Mouse (Mus musculus): ENCODE results near the gene Khsrp. TPM values are rescaled to one million over a fixed set of nuclear protein-coding genes. Genes with fewer than 3 reads are reported as not detected.

Gene Khsrp
- polyA plus RNA-seq, 1 experiment from 2014 or later = 44.9 TPM

DNA sequence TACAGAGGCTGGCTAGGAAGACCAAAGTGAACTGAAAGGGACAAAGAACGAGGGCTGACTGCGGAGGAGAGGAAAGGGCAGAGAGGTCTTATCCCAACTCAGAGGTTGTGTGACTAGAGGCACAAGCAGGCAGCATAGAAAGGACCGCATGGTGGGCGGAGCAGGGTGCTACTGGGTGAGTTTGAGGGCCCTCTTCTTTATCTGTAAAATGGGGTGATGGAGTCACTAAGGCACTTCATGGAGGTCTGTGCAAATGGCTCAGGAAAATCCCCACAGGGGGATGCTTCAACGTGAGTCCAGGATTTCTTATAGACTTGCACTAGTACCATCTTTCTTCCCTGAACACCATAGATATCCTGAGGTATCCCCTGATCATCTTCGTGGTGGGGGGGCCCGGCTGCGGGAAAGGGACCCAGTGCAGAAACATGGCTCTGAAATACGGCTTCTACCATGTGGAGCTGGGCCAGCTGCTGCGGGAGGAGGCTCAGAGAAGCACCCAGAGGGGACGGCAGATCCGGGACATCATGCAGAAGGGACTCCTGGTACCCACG is 19.0 kb downstream of the Khsrp start:
- peaks cover 3% of the 10 kb centered on the region for H3K36me3 ChIP-seq (ENCODE audit: control insufficient read depth, insufficient read depth, low read length)
- peak overlapping the region; percentile 84 for H3K9ac ChIP-seq (ENCODE audit: low read length)
- peak overlapping the region; percentile 92 for H3K4me2 ChIP-seq
- no peak for DNase-seq (ENCODE audit: low spot score, missing footprints)
- H3K9me3 ChIP-seq (ENCODE audit: control insufficient read depth, low read length) = no peaks in the 10 kb centered on the region
- 0 out of 2 replicates have a peak, but pooled peaks have one; percentile 1 for ATAC-seq (ENCODE audit: low FRiP score)
- peak overlapping the region; percentile 50 for H3K4me3 ChIP-seq (ENCODE audit: low read depth, low read length)
- no peaks in the 10 kb centered on the region for H3K27me3 ChIP-seq (ENCODE audit: control insufficient read depth, insufficient read depth, low read length)
- WGBS = 70% methylated on average over 13 of the region's 13 CpGs
- H3K4me1 ChIP-seq (ENCODE audit: control insufficient read depth, insufficient read depth, low read length) = peaks cover 15% of the 10 kb centered on the region
- peak overlapping the region; percentile 82; the same call in 1 of the 2 replicates for H3K27ac ChIP-seq (ENCODE audit: low read depth, low read length)

DNA sequence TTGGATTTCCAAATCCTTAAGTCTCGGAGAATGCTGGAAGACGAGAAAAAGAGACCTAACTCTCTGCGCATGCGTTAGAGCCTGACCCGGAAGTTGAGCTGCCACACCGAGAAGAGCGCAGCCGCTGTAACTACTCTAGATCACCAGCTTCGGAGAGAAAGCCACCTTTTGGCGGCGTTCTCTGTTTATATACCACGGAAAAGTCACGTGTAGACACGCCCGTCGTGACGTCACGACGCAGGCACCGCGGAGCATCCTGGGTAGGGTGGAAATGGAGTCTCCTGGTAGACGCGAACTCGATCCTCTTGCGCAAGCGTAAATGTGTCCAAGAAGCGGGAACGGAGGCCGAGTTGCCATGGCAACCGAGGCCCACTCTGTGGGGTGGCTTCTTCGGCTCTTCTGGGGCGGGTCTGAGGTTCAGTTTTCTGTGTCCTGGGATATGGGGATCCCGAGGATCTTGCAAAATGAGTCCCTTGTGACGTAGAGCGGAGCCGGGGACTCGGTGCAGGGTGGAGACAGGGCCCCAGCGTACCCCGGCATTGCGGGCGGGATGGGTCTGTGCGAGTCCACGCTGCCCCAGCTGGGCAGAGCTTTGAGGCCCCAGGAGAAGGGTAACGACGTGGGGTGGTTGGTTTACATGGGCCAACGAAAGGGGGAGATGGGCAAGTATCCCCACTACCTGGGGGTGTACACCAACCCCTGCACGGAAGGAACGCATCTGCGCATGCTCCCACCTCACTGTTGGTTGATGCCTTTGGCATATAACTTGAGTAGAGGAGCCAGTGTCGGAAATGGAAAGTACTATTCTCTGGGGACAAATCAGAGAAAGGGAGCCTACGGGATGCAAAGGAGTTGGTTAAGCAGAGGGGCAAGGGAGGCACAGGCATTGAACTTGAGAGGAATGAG is 19.8 kb downstream of the Khsrp start, which contains the start of the genes Gtf2f1 and Gm17949:
Gene Gtf2f1 (minus strand): TSS at position 53 of the 906 bp plus-strand sequence.
Gene Gm17949 (plus strand): TSS at position 234 of the 906 bp plus-strand sequence.
- Histone ChIP-seq H3K9me3 (ENCODE audit: control insufficient read depth, low read length) (no peaks in the 10 kb centered on the region), H3K4me3 (ENCODE audit: low read depth, low read length) (peak within 1 kb of the TSS; percentile 50), H3K4me1 (ENCODE audit: control insufficient read depth, insufficient read depth, low read length) (peaks cover 15% of the 10 kb centered on the region), H3K4me2 (peak within 1 kb of the TSS; percentile 92), H3K9ac (ENCODE audit: low read length) (peak within 1 kb of the TSS; percentile 84), H3K27me3 (ENCODE audit: control insufficient read depth, insufficient read depth, low read length) (no peaks in the 10 kb centered on the region), H3K27ac (ENCODE audit: low read depth, low read length) (peak within 1 kb of the TSS; percentile 82), H3K36me3 (ENCODE audit: control insufficient read depth, insufficient read depth, low read length) (peaks cover 7% of the 10 kb centered on the region)
- DNase-seq (ENCODE audit: low spot score, missing footprints) = peak; percentile 100
- peak; percentile 93 for ATAC-seq (ENCODE audit: low FRiP score)
- WGBS = under 1% methylated on average over 51 of the region's 51 CpGs

DNA sequence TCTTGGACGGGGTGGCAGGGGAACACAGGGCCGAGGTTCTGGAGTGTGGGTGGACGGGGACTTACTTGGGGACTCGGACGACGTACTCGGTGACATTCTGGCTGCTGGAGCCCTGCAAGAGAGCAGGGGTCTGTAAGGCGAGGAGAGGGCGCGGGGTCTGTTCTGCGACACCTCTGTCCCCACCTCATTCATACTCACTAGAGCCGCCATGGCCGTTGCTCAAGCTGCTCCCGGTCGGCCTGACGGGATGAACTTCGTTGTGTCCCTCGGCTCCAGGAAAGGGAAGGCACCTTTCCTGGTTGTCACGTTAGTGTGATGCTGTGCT is 20.4 kb downstream of the Khsrp start:
- WGBS = 2% methylated on average over 19 of the region's 19 CpGs

DNA sequence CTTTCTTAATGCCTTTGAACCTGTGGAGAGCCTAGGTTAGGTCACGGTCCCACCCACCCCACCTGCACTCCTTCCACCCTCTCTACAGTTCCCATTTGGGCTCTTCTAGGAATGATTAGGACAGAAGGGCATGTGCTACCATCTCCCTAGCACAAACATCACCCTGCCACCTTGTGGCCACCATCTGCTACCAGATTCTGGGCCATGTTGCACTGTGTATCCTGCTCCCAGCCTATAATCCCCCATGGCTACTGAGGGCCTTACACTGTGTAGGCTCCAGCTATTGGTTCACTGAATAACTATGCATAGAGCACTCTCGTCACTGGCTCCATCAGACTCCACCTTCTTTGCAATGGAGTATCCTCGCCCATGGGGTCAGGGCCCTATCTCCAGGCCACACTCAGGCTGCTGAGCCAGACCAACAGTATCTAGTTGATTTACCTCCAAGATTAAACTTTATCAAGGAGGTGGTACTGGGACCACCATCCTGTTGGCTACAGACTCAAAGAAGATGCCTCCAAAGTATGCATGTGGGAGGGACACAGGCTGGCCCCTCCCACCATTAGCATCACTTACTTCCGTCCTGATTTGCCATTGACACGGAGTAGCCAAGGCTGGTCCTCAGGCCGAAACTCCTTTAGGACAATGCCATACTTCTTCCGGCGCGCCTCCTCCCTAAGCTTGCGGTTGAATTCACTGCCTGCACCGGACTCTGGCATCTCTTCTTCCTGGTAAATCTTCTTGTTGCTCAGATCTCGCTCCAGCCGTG is 24.0 kb downstream of the Khsrp start:
- no peak overlapping the region for H3K27ac ChIP-seq (ENCODE audit: low read depth, low read length)
- no peak overlapping the region for H3K4me3 ChIP-seq (ENCODE audit: low read depth, low read length)
- H3K9ac ChIP-seq (ENCODE audit: low read length) = no peak overlapping the region
- H3K4me1 ChIP-seq (ENCODE audit: control insufficient read depth, insufficient read depth, low read length) = peaks cover 15% of the 10 kb centered on the region
- no peak for DNase-seq (ENCODE audit: low spot score, missing footprints)
- no peak for ATAC-seq (ENCODE audit: low FRiP score)
- H3K4me2 ChIP-seq = no peak overlapping the region
- no peaks in the 10 kb centered on the region for H3K27me3 ChIP-seq (ENCODE audit: control insufficient read depth, insufficient read depth, low read length)
- H3K9me3 ChIP-seq (ENCODE audit: control insufficient read depth, low read length) = no peaks in the 10 kb centered on the region
- 94% methylated on average over 13 of the region's 13 CpGs for WGBS
- H3K36me3 ChIP-seq (ENCODE audit: control insufficient read depth, insufficient read depth, low read length) = peaks cover 23% of the 10 kb centered on the region

More for the DNA sequence above, 20.4 kb downstream of the Khsrp start:
- Histone ChIP-seq H3K36me3 (ENCODE audit: control insufficient read depth, insufficient read depth, low read length) (peaks cover 10% of the 10 kb centered on the region), H3K27me3 (ENCODE audit: control insufficient read depth, insufficient read depth, low read length) (no peaks in the 10 kb centered on the region), H3K9me3 (ENCODE audit: control insufficient read depth, low read length) (no peaks in the 10 kb centered on the region), H3K9ac (ENCODE audit: low read length) (peak overlapping the region; percentile 60), H3K4me1 (ENCODE audit: control insufficient read depth, insufficient read depth, low read length) (peaks cover 15% of the 10 kb centered on the region), H3K4me3 (ENCODE audit: low read depth, low read length) (peak overlapping the region; percentile 50), H3K27ac (ENCODE audit: low read depth, low read length) (no peak overlapping the region), H3K4me2 (peak overlapping the region; percentile 92)
- ATAC-seq (ENCODE audit: low FRiP score) (peak; percentile 67), DNase-seq (ENCODE audit: low spot score, missing footprints) (no peak)

DNA sequence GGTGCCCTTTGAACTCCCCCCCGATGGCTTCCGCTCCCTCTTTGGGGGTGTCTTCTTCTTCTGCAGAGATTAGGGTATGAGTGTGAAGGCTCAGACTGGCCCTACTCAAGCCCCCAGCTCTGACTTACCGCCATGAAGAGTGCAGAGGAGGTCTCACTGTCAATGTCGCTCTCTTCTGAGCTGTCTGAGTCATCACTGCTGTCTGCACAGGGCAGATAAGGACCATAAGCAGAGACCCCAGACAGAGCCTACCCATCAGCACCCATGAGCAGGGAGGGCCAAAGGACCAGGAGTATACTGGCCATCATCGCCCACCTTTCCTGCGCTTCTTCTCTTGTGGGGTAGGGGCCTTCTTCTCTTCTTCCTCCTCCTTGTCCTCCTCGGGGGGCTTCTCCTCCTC is 27.3 kb downstream of the Khsrp start:
- DNase-seq (ENCODE audit: low spot score, missing footprints) = no peak
- H3K27ac ChIP-seq (ENCODE audit: low read depth, low read length) = no peak overlapping the region
- ATAC-seq (ENCODE audit: low FRiP score) = no peak
- peaks cover 23% of the 10 kb centered on the region for H3K36me3 ChIP-seq (ENCODE audit: control insufficient read depth, insufficient read depth, low read length)
- H3K4me1 ChIP-seq (ENCODE audit: control insufficient read depth, insufficient read depth, low read length) = no peaks in the 10 kb centered on the region
- H3K9ac ChIP-seq (ENCODE audit: low read length) = no peak overlapping the region
- H3K9me3 ChIP-seq (ENCODE audit: control insufficient read depth, low read length) = no peaks in the 10 kb centered on the region
- no peaks in the 10 kb centered on the region for H3K27me3 ChIP-seq (ENCODE audit: control insufficient read depth, insufficient read depth, low read length)
- WGBS = 93% methylated on average over 7 of the region's 7 CpGs
- H3K4me3 ChIP-seq (ENCODE audit: low read depth, low read length) = no peak overlapping the region
- H3K4me2 ChIP-seq = no peak overlapping the region

DNA sequence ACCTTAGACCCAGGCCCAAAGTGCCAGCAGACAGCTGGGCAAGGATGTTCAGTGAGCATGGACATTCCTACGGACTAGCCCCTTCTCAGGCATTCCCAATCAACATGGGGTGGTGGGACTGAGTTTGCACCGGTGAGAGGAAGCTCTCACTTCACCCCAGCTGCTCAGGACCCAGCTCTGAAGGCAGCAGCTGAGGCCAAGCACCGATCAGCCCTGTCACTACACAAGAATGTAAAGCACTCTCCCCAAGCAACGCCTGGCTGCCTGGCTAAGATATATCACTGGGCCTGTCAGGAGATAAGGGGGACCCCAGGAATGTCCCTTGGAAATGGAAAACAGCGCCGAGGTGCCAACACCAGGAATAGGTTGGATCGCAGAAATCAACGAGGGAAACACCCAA is 30.1 kb downstream of the Khsrp start:
- 76% methylated on average over 8 of the region's 8 CpGs for WGBS
- no peak for DNase-seq (ENCODE audit: low spot score, missing footprints)
- ATAC-seq (ENCODE audit: low FRiP score) = no peak
- Histone ChIP-seq H3K4me2 (no peak overlapping the region), H3K27ac (ENCODE audit: low read depth, low read length) (no peak overlapping the region), H3K36me3 (ENCODE audit: control insufficient read depth, insufficient read depth, low read length) (peaks cover 16% of the 10 kb centered on the region), H3K9ac (ENCODE audit: low read length) (no peak overlapping the region), H3K4me3 (ENCODE audit: low read depth, low read length) (no peak overlapping the region), H3K9me3 (ENCODE audit: control insufficient read depth, low read length) (no peaks in the 10 kb centered on the region), H3K4me1 (ENCODE audit: control insufficient read depth, insufficient read depth, low read length) (peaks cover 4% of the 10 kb centered on the region), H3K27me3 (ENCODE audit: control insufficient read depth, insufficient read depth, low read length) (no peaks in the 10 kb centered on the region)

DNA sequence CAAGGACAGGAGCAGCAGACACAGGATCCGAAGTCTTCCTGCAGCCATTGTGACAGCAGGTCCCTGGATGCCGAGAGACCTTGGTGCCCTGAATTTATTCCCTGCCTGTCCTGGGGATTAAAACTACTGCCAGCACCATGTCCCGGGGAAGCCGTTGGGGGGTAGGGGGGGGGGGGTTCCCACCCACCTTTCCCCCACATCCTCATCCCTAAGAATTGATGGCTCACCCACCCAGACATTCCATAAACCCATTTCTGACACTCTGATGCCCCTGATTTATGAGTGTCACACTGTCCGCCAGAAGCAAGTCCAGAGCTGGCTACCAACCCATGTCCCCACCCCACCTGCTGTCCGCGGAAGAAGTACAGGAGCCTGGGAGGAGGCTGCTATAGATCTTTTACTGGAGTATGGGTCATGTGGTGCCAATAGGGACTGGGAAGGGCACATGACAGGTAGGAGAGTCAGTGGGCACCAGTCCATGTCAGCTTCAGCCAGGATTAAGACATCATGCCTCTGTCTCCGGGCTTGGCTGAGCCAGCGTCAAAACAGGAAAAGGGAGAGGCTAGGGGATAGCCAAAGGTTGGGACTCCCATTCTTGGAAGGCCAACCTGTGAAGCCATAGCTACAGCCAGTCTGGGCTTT is 31.2 kb downstream of the Khsrp start, which contains the start of gene Pspn:
Gene Pspn (minus strand): TSS at position 51 of the 642 bp plus-strand sequence.
- Histone ChIP-seq H3K9ac (ENCODE audit: low read length) (no peak within 1 kb of the TSS), H3K4me1 (ENCODE audit: control insufficient read depth, insufficient read depth, low read length) (peaks cover 4% of the 10 kb centered on the region), H3K27ac (ENCODE audit: low read depth, low read length) (no peak within 1 kb of the TSS), H3K36me3 (ENCODE audit: control insufficient read depth, insufficient read depth, low read length) (peaks cover 16% of the 10 kb centered on the region), H3K4me2 (no peak within 1 kb of the TSS), H3K27me3 (ENCODE audit: control insufficient read depth, insufficient read depth, low read length) (no peaks in the 10 kb centered on the region), H3K9me3 (ENCODE audit: control insufficient read depth, low read length) (no peaks in the 10 kb centered on the region), H3K4me3 (ENCODE audit: low read depth, low read length) (no peak within 1 kb of the TSS)
- DNase-seq (ENCODE audit: low spot score, missing footprints) (no peak), ATAC-seq (ENCODE audit: low FRiP score) (no peak)
- WGBS = 90% methylated on average over 9 of the region's 9 CpGs

DNA sequence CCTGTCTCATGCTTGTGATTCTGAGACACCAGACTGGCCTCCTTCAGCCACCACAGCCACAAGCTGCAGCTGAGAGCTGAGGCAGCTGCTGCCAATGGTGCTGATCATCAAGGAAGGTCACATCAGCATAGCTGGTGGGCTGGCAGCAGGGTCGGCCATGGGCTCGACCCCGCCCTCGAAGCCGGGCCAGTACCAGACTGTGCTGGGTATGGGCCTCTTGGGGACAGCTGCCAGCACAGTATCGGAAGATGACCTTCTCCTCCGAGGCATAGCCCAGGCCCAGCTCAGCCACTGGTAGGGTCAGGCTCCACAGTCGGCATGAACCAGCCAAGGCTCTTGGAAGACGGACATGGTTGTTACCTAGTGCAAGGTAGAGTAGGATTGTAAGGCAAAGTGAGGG is 31.9 kb downstream of the Khsrp start:
- Histone ChIP-seq H3K4me3 (ENCODE audit: low read depth, low read length) (no peak overlapping the region), H3K4me2 (no peak overlapping the region), H3K36me3 (ENCODE audit: control insufficient read depth, insufficient read depth, low read length) (peaks cover 15% of the 10 kb centered on the region), H3K9me3 (ENCODE audit: control insufficient read depth, low read length) (no peaks in the 10 kb centered on the region), H3K27ac (ENCODE audit: low read depth, low read length) (no peak overlapping the region), H3K9ac (ENCODE audit: low read length) (no peak overlapping the region), H3K4me1 (ENCODE audit: control insufficient read depth, insufficient read depth, low read length) (peaks cover 4% of the 10 kb centered on the region), H3K27me3 (ENCODE audit: control insufficient read depth, insufficient read depth, low read length) (no peaks in the 10 kb centered on the region)
- WGBS = 91% methylated on average over 9 of the region's 9 CpGs
- ATAC-seq (ENCODE audit: low FRiP score) = no peak
- DNase-seq (ENCODE audit: low spot score, missing footprints) = no peak
